Mouse (Mus musculus): ENCODE measurements at regions not wholly inside any gene's neighbourhood (a gene's known extent, or its start where the extent isn't known, plus 50 kb on each side); places are given as distances from the start of the nearest gene placed in this dataset.
A peak's percentile ranks its signal among the peaks of the same experiment; 100 is the strongest.

GRCm38 (mm10) chr9:26383996-26384395, 349.5 kb upstream of the B3gat1 start:
- no peak for DNase-seq

GRCm38 (mm10) chr9:26398635-26399034, 334.9 kb upstream of the B3gat1 start:
- DNase-seq, result no peak

- DNase-seq, result no peak
These were observed 310.4 kb upstream of the B3gat1 start for GRCm38 (mm10) chr9:26422897-26423823.

- DNase-seq, result peak; percentile 4
These were observed 298.0 kb upstream of the B3gat1 start for GRCm38 (mm10) chr9:26435507-26435906.

- no peak for DNase-seq
These were observed 296.3 kb upstream of the B3gat1 start for GRCm38 (mm10) chr9:26437244-26437643.

GRCm38 (mm10) chr9:26453924-26454323, 279.6 kb upstream of the B3gat1 start:
- DNase-seq, result no peak

- no peak for DNase-seq
These were observed 272.4 kb upstream of the B3gat1 start for GRCm38 (mm10) chr9:26461081-26461480.

GRCm38 (mm10) chr9:26470694-26471392, 262.7 kb upstream of the B3gat1 start:
- DNase-seq, result no peak

GRCm38 (mm10) chr9:26476341-26476740, 257.2 kb upstream of the B3gat1 start:
- DNase-seq, result no peak

- DNase-seq, result no peak
These were observed 252.6 kb upstream of the B3gat1 start for GRCm38 (mm10) chr9:26480881-26481280.

GRCm38 (mm10) chr9:26481890-26482289, 251.6 kb upstream of the B3gat1 start:
- no peak for DNase-seq

GRCm38 (mm10) chr9:26493740-26494139, 239.8 kb upstream of the B3gat1 start:
- DNase-seq, result no peak

GRCm38 (mm10) chr9:26502027-26502426, 231.5 kb upstream of the B3gat1 start:
- DNase-seq, result no peak

- DNase-seq, result no peak
These were observed 227.6 kb upstream of the B3gat1 start for GRCm38 (mm10) chr9:26505941-26506340.

GRCm38 (mm10) chr9:26518651-26519050, 214.9 kb upstream of the B3gat1 start:
- no peak for DNase-seq

- peak; percentile 13 for DNase-seq
These were observed 213.7 kb upstream of the B3gat1 start for GRCm38 (mm10) chr9:26519581-26520501.

- DNase-seq, result no peak
These were observed 209.4 kb upstream of the B3gat1 start for GRCm38 (mm10) chr9:26524089-26524488.

- DNase-seq, result no peak
These were observed 204.8 kb upstream of the B3gat1 start for GRCm38 (mm10) chr9:26528761-26529160.

- no peak for DNase-seq
These were observed 194.5 kb upstream of the B3gat1 start for GRCm38 (mm10) chr9:26539042-26539441.

- peak; percentile 81 for DNase-seq
These were observed 185.1 kb upstream of the B3gat1 start for GRCm38 (mm10) chr9:26548328-26548922.

GRCm38 (mm10) chr9:26549118-26549517, 184.4 kb upstream of the B3gat1 start:
- peak; percentile 87 for DNase-seq

- DNase-seq, result no peak
These were observed 184.0 kb upstream of the B3gat1 start for GRCm38 (mm10) chr9:26549551-26549950.

All from cerebellum, adult 9-11 months (tissue).